Mouse (Mus musculus): ENCODE results near the gene Tktl1. TPM values are rescaled to one million over a fixed set of nuclear protein-coding genes. Genes with fewer than 3 reads are reported as not detected.

Tktl1 gene
- polyA plus RNA-seq, 1 experiment = not detected

DNA sequence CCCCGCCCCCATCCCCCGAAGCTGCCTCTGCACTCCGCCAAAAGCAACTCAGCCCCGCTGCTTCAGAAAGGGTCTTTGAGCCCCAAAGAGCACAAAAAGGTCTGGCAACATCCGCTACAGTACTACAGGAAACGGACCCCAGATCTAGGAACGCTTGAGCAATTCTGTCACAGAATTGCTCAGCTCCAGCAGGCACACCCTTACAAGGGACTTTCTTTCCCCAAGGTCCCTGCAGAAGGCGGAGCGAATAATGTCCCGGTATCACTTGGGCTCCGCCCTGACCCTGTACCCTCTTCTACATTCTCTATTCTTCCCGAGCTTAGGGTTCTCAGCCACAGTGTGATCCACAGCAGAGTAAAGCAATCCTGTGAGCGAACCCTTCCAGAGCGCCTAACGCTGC, 69.6 kb downstream of the Tktl1 start:
- Histone ChIP-seq H3K4me3 (replicated peaks; ENCODE audit: insufficient read depth, low read depth, low read length) (peak overlapping the region; percentile 76), H3K4me1 (ENCODE audit: control insufficient read depth, insufficient read depth, low read length) (peaks cover 5% of the 10 kb centered on the region; the same call in 1 of the 2 replicates), H3K27me3 (ENCODE audit: control insufficient read depth, insufficient read depth, low read length) (no peaks in the 10 kb centered on the region), H3K27ac (ENCODE audit: insufficient read depth, low read length) (no peak overlapping the region)
- TF ChIP-seq POLR2A (IDR thresholded peaks at IDR 0.05; ENCODE audit: borderline replicate concordance, insufficient read depth, low read length) (no peak), CTCF (IDR thresholded peaks at IDR 0.05; ENCODE audit: borderline replicate concordance, insufficient read depth, low read depth, low read length) (no peak)
- DNase-seq = no peak
- WGBS = 4% methylated on average over 15 of the region's 15 CpGs

DNA sequence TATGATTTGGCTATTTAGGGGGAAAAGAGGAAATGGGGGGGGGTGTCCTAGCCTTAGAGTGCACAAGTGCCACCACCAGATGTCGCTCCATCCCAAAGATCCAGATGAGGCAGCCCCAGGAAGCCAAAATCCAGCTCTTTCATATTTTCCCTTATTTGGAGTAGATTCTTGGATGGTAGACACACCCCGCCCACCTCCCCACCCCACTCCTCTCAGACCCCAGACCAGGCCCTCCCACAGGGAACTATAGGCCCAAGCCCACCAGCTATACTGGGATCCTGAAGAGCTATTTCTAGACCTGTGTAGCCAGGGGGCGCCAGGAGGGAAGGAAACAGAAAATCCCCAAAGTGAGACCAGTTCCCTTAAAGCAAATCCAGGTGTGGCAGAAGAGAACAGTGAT, 71.6 kb downstream of the Tktl1 start:
- H3K27me3 ChIP-seq (ENCODE audit: control insufficient read depth, insufficient read depth, low read length) = no peaks in the 10 kb centered on the region
- no peak for TF ChIP-seq POLR2A (IDR thresholded peaks at IDR 0.05; ENCODE audit: borderline replicate concordance, insufficient read depth, low read length)
- peak; percentile 47; the same call in 1 of the 2 replicates for TF ChIP-seq CTCF (IDR thresholded peaks at IDR 0.05; ENCODE audit: borderline replicate concordance, insufficient read depth, low read depth, low read length)
- H3K4me3 ChIP-seq (replicated peaks; ENCODE audit: insufficient read depth, low read depth, low read length) = peak overlapping the region; percentile 31
- peak; percentile 45 to 64 for DNase-seq
- peak overlapping the region; percentile 54; the same call in 1 of the 2 replicates for H3K27ac ChIP-seq (ENCODE audit: insufficient read depth, low read length)
- WGBS = 15% methylated on average over 3 of the region's 3 CpGs
- peaks cover 5% of the 10 kb centered on the region; the same call in 1 of the 2 replicates for H3K4me1 ChIP-seq (ENCODE audit: control insufficient read depth, insufficient read depth, low read length)

DNA sequence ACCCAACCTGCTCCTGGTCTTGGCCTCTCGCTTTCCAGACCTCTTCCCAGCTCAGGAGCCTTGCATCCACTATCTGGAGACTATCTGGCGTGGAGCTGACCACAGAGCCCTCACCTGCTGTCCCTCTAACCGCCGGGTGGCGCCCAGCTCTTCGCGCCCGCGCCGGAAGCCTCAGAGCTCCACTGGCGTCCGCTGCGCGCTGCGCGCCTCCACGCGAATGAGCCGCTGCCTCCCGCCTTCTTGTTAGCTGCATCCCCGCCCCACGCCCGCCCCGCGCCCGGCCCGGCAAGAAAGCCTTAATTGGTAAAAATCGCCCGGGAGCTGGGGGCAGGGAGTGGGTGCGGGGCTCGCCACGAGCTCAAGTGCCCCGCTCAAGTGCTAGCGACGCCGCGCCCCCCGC, 72.6 kb downstream of the Tktl1 start, which contains the start of gene Flna:
Gene Flna (minus strand): TSS at position 206 of the 400 bp plus-strand sequence.
- H3K27ac ChIP-seq (ENCODE audit: insufficient read depth, low read length) = peak within 1 kb of the TSS; percentile 93
- H3K4me1 ChIP-seq (ENCODE audit: control insufficient read depth, insufficient read depth, low read length) = peaks cover 5% of the 10 kb centered on the region; the same call in 1 of the 2 replicates
- peak within 1 kb of the TSS; percentile 74 for H3K4me3 ChIP-seq (replicated peaks; ENCODE audit: insufficient read depth, low read depth, low read length)
- WGBS = 8% methylated on average over 35 of the region's 38 CpGs
- TF ChIP-seq CTCF (IDR thresholded peaks at IDR 0.05; ENCODE audit: borderline replicate concordance, insufficient read depth, low read depth, low read length) (peak; percentile 28; the same call in 1 of the 2 replicates), POLR2A (IDR thresholded peaks at IDR 0.05; ENCODE audit: borderline replicate concordance, insufficient read depth, low read length) (0 out of 2 replicates have a peak, but pooled peaks have one; percentile 37)
- H3K27me3 ChIP-seq (ENCODE audit: control insufficient read depth, insufficient read depth, low read length) = no peaks in the 10 kb centered on the region
- DNase-seq = peak; percentile 79 to 83

DNA sequence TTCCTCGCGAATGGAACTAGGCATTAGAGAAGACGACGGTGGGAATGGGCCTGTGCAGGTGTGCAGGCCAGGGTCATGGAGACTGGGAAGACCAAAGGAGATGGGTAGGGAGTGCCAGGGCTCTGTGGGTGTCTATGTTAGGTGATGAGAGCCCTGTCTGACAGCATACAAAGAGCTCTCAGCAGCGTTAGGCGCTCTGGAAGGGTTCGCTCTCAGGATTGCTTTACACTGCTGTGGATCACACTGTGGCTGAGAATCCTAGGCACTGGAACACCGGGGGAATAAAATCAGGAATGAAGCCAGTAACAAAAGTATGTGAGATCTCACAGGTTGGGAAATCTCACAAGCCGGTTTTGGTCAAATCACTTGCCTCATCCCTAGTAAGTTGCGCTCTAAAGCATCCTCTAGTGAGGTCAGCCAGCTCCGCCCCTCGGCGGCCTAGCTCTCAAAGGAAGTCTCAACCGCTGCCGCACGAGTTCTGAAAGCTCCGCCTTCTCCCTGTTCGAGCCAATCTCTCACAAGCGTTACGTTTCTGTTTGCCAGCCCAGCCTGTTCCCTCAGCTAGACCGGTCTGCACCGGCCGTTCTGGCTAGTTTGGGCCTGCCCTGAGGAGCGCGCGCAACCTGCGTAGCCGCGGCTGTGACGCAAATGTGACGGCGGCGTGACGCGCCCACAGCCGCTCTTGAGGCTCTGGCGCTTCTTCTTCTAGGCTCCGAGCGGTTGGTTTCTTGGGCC, 77.3 kb downstream of the Tktl1 start, which contains the start of gene Emd:
Gene Emd (plus strand): TSS at position 535 of the 735 bp plus-strand sequence.
- TF ChIP-seq CTCF (IDR thresholded peaks at IDR 0.05; ENCODE audit: borderline replicate concordance, insufficient read depth, low read depth, low read length) (no peak), POLR2A (IDR thresholded peaks at IDR 0.05; ENCODE audit: borderline replicate concordance, insufficient read depth, low read length) (peak; percentile 56; the same call in 1 of the 2 replicates)
- Histone ChIP-seq H3K4me1 (ENCODE audit: control insufficient read depth, insufficient read depth, low read length) (peaks cover 5% of the 10 kb centered on the region; the same call in 1 of the 2 replicates), H3K27ac (ENCODE audit: insufficient read depth, low read length) (peak within 1 kb of the TSS; percentile 99), H3K4me3 (replicated peaks; ENCODE audit: insufficient read depth, low read depth, low read length) (peak within 1 kb of the TSS; percentile 98), H3K27me3 (ENCODE audit: control insufficient read depth, insufficient read depth, low read length) (no peaks in the 10 kb centered on the region)
- 11% methylated on average over 39 of the region's 39 CpGs for WGBS
- DNase-seq = peak; percentile 87 to 95

DNA sequence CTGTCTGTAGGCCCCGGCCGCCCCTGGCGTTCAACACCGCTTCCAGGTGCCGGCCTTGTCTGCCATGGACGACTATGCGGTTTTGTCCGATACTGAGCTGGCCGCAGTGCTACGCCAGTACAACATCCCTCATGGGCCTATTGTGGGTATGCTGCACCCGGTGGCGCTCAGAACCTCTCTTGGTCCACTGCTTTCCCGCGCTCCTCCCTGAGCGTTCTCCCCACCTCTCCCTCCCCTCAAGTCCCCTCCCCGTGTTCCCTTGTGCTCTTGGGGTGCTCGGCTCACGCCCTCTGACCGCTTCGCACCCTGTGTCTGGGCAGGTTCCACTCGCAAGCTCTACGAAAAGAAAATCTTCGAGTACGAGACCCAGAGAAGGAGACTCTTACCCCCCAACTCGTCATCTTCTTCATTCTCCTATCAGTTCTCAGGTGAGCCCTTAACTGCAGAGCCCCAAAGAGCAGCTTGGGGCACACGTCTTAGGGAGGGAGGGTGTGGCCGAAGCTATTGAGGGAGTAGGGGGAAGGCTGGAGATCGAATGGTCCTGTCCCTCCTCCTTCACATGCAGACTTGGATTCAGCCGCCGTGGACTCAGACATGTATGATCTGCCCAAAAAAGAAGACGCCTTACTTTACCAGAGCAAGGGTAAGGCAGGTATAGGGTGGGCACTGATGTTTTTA, 78.0 kb downstream of the Tktl1 start:
- DNase-seq = no peak
- WGBS = 16% methylated on average over 31 of the region's 31 CpGs
- no peaks in the 10 kb centered on the region for H3K27me3 ChIP-seq (ENCODE audit: control insufficient read depth, insufficient read depth, low read length)
- peaks cover 3% of the 10 kb centered on the region; the same call in 1 of the 2 replicates for H3K4me1 ChIP-seq (ENCODE audit: control insufficient read depth, insufficient read depth, low read length)
- peak overlapping the region; percentile 98 for H3K4me3 ChIP-seq (replicated peaks; ENCODE audit: insufficient read depth, low read depth, low read length)
- H3K27ac ChIP-seq (ENCODE audit: insufficient read depth, low read length) = peak overlapping the region; percentile 99
- no peak for TF ChIP-seq POLR2A (IDR thresholded peaks at IDR 0.05; ENCODE audit: borderline replicate concordance, insufficient read depth, low read length)
- no peak for TF ChIP-seq CTCF (IDR thresholded peaks at IDR 0.05; ENCODE audit: borderline replicate concordance, insufficient read depth, low read depth, low read length)

DNA sequence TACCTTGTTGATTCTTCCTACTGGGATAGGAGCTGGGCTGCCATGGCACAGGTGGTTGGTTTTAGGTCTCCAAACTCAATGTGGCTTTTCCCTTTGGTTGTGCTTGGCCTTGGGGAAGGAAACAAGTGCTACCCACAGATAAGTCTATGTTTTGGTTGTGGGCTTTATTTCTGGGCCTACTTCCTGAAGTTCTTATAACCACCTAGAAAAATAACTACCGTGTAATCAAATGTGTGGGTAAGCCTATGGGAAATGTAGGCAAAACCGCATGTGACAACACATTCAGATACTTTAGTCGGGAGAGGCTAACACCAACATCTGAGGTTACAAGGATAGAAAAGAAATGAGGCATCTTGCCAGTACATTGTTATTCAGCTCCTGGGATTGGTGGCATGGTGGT, 80.7 kb downstream of the Tktl1 start:
- Histone ChIP-seq H3K27me3 (ENCODE audit: control insufficient read depth, insufficient read depth, low read length) (no peaks in the 10 kb centered on the region), H3K4me3 (replicated peaks; ENCODE audit: insufficient read depth, low read depth, low read length) (no peak overlapping the region), H3K4me1 (ENCODE audit: control insufficient read depth, insufficient read depth, low read length) (no peaks in the 10 kb centered on the region), H3K27ac (ENCODE audit: insufficient read depth, low read length) (no peak overlapping the region)
- DNase-seq = no peak
- TF ChIP-seq CTCF (IDR thresholded peaks at IDR 0.05; ENCODE audit: borderline replicate concordance, insufficient read depth, low read depth, low read length) = no peak
- TF ChIP-seq POLR2A (IDR thresholded peaks at IDR 0.05; ENCODE audit: borderline replicate concordance, insufficient read depth, low read length) = no peak
- WGBS = 89% methylated on average over 3 of the region's 3 CpGs

Other genes starting within 250 kb of the Tktl1 start
- gene Renbp, start 246.4 kb upstream of the Tktl1 start, polyA plus RNA-seq (2012; rRNA removed) = 9.7 and 11.0 TPM in 2 replicates
- gene Hcfc1, start 210.9 kb upstream of the Tktl1 start, polyA plus RNA-seq (2012; rRNA removed) = 43.0 and 43.1 TPM in 2 replicates
- 100 and 109 TPM in 2 replicates for gene Irak1, start 153.3 kb upstream of the Tktl1 start, polyA plus RNA-seq (2012; rRNA removed)
- 0.57 TPM in 1 of 2 replicates, not detected in the other for gene Opn1mw, start 49.8 kb upstream of the Tktl1 start, polyA plus RNA-seq (2012; rRNA removed)
- gene Mecp2, start 41.9 kb upstream of the Tktl1 start, polyA plus RNA-seq (2012; rRNA removed) = 30.7 and 34.0 TPM in 2 replicates
- gene Tex28, start 9.4 kb upstream of the Tktl1 start, polyA plus RNA-seq (2012; rRNA removed) = not detected in 2 replicates
- 141 and 162 TPM in 2 replicates for gene Flna, start 72.6 kb downstream of the Tktl1 start, polyA plus RNA-seq (2012; rRNA removed)
- gene Emd, start 77.4 kb downstream of the Tktl1 start, polyA plus RNA-seq (2012; rRNA removed) = 49.0 and 53.6 TPM in 2 replicates
- gene Rpl10, start 93.6 kb downstream of the Tktl1 start, polyA plus RNA-seq (2012; rRNA removed) = 511 and 570 TPM in 2 replicates
- gene Taz, start 104.7 kb downstream of the Tktl1 start, polyA plus RNA-seq (2012; rRNA removed) = 99.4 and 100 TPM in 2 replicates
- 6.4 and 7.5 TPM in 2 replicates for gene Dnase1l1, start 105.1 kb downstream of the Tktl1 start, polyA plus RNA-seq (2012; rRNA removed)
- 506 and 526 TPM in 2 replicates for gene Atp6ap1, start 119.8 kb downstream of the Tktl1 start, polyA plus RNA-seq (2012; rRNA removed)
- gene Gdi1, start 127.7 kb downstream of the Tktl1 start, polyA plus RNA-seq (2012; rRNA removed) = 843 and 859 TPM in 2 replicates
- gene Fam50a, start 135.8 kb downstream of the Tktl1 start, polyA plus RNA-seq (2012; rRNA removed) = 46.2 and 50.7 TPM in 2 replicates
- 52.5 and 69.2 TPM in 2 replicates for gene Plxna3, start 151.8 kb downstream of the Tktl1 start, polyA plus RNA-seq (2012; rRNA removed)
- 68.3 and 72.2 TPM in 2 replicates for gene Lage3, start 176.4 kb downstream of the Tktl1 start, polyA plus RNA-seq (2012; rRNA removed)
- 82.0 and 85.3 TPM in 2 replicates for gene Ubl4a, start 196.0 kb downstream of the Tktl1 start, polyA plus RNA-seq (2012; rRNA removed)
- gene Slc10a3, start 196.1 kb downstream of the Tktl1 start, polyA plus RNA-seq (2012; rRNA removed) = 4.2 and 4.7 TPM in 2 replicates
- gene Fam3a, start 216.0 kb downstream of the Tktl1 start, polyA plus RNA-seq (2012; rRNA removed) = 31.8 and 36.0 TPM in 2 replicates
- gene Ikbkg, start 216.0 kb downstream of the Tktl1 start, polyA plus RNA-seq (2012; rRNA removed) = 22.3 TPM in 2 replicates

All from cerebellum, adult 2 months (tissue).